Mouse (Mus musculus) right cerebral cortex, postnatal 10 days (tissue): Measurements from ENCODE around the gene Shisa7.
A peak's percentile ranks its signal among the peaks of the same experiment; 100 is the strongest.
"Not testable (repeated sequence)": the region's sequence is repeated elsewhere in the genome, so short reads cannot be mapped to it uniquely, and the experiment has no call there.

ENCODE experiments used
- DNase-seq, 2 experiments: peaks; one replicate each; pipeline ENCODE4 v3.0.0; 2021; ENCODE audit warnings: low spot score in 2 of 2

The Shisa7 gene

GRCm38 (mm10) chr7:4844917-4845309, 417 bp upstream of the Shisa7 start:
- DNase-seq: peak; percentile 94 to 97

- DNase-seq: peak; percentile 92 to 94
Observed at GRCm38 (mm10) chr7:4843604-4844244, 772 bp downstream of the Shisa7 start.

GRCm38 (mm10) chr7:4842634-4843131, 1.8 kb downstream of the Shisa7 start:
- peak; percentile 77 to 82 for DNase-seq

GRCm38 (mm10) chr7:4842077-4842476, 2.4 kb downstream of the Shisa7 start:
- DNase-seq: peak in 1 of 2 experiments; percentile 74

GRCm38 (mm10) chr7:4837639-4838038, 6.9 kb downstream of the Shisa7 start:
- no peak for DNase-seq

- DNase-seq: peak; percentile 63 to 67
Observed at GRCm38 (mm10) chr7:4836351-4836792, 8.1 kb downstream of the Shisa7 start.

GRCm38 (mm10) chr7:4835631-4836327, 8.7 kb downstream of the Shisa7 start:
- no peak for DNase-seq

GRCm38 (mm10) chr7:4830476-4830875, 14.0 kb downstream of the Shisa7 start:
- DNase-seq: no peak

- DNase-seq: no peak
Observed at GRCm38 (mm10) chr7:4825365-4825764, 19.1 kb downstream of the Shisa7 start.

GRCm38 (mm10) chr7:4822162-4822907, 22.2 kb downstream of the Shisa7 start:
- no peak for DNase-seq

GRCm38 (mm10) chr7:4821690-4822089, 22.8 kb downstream of the Shisa7 start:
- peak; percentile 72 to 78 for DNase-seq

GRCm38 (mm10) chr7:4820925-4821324, 23.6 kb downstream of the Shisa7 start:
- not testable (repeated sequence) for DNase-seq

GRCm38 (mm10) chr7:4816559-4816958, 27.9 kb downstream of the Shisa7 start:
- DNase-seq: no peak

- DNase-seq: no peak
Observed at GRCm38 (mm10) chr7:4813105-4813791, 31.2 kb downstream of the Shisa7 start.

GRCm38 (mm10) chr7:4812303-4813104, 32.0 kb downstream of the Shisa7 start, which contains the start of gene Ube2s:
Gene Ube2s, minus strand, starts transcription at chr7:4812590.
- peak; percentile 99 to 100 for DNase-seq

- DNase-seq: peak; percentile 61 to 63
Observed at GRCm38 (mm10) chr7:4811842-4812302, 32.6 kb downstream of the Shisa7 start.

- not testable (repeated sequence) for DNase-seq
Observed at GRCm38 (mm10) chr7:4811131-4811530, 33.4 kb downstream of the Shisa7 start.

GRCm38 (mm10) chr7:4806716-4807115, 37.8 kb downstream of the Shisa7 start:
- no peak for DNase-seq

- no peak for DNase-seq
Observed at GRCm38 (mm10) chr7:4802247-4802646, 42.2 kb downstream of the Shisa7 start.

- peak in 1 of 2 experiments; percentile 55 for DNase-seq
Observed at GRCm38 (mm10) chr7:4795767-4796433, 48.6 kb downstream of the Shisa7 start.
